Mouse (Mus musculus): ENCODE measurements around the gene Ptpdc1.

Ptpdc1 gene

GRCm38 (mm10) chr13:48582688-48583379, 42.6 kb downstream of the Ptpdc1 start:
- DNase-seq, result no peak

GRCm38 (mm10) chr13:48578616-48579015, 46.8 kb downstream of the Ptpdc1 start:
- no peak for DNase-seq

- DNase-seq, result no peak
These were observed 47.6 kb downstream of the Ptpdc1 start for GRCm38 (mm10) chr13:48577836-48578235.

- no peak for DNase-seq
These were observed 48.5 kb downstream of the Ptpdc1 start for GRCm38 (mm10) chr13:48577007-48577406.

- no peak for DNase-seq
These were observed 50.7 kb downstream of the Ptpdc1 start for GRCm38 (mm10) chr13:48574718-48575117.

- no peak for DNase-seq
These were observed 51.7 kb downstream of the Ptpdc1 start for GRCm38 (mm10) chr13:48573525-48574355.

GRCm38 (mm10) chr13:48572127-48572526, 53.3 kb downstream of the Ptpdc1 start:
- peak in 1 of 2 experiments; percentile 23 for DNase-seq

- no peak for DNase-seq
These were observed 54.2 kb downstream of the Ptpdc1 start for GRCm38 (mm10) chr13:48571298-48571697.

- no peak for DNase-seq
These were observed 55.8 kb downstream of the Ptpdc1 start for GRCm38 (mm10) chr13:48569576-48570132.

- DNase-seq, result no peak
These were observed 57.8 kb downstream of the Ptpdc1 start for GRCm38 (mm10) chr13:48567646-48568045.

- no peak for DNase-seq
These were observed 59.1 kb downstream of the Ptpdc1 start for GRCm38 (mm10) chr13:48566116-48566935.

- no peak for DNase-seq
These were observed 60.4 kb downstream of the Ptpdc1 start for GRCm38 (mm10) chr13:48564881-48565600.

GRCm38 (mm10) chr13:48562336-48562735, 63.1 kb downstream of the Ptpdc1 start:
- no peak for DNase-seq

GRCm38 (mm10) chr13:48561481-48561880, 64.0 kb downstream of the Ptpdc1 start:
- DNase-seq, result no peak

GRCm38 (mm10) chr13:48555976-48556375, 69.5 kb downstream of the Ptpdc1 start:
- no peak for DNase-seq

- DNase-seq, result no peak
These were observed 70.9 kb downstream of the Ptpdc1 start for GRCm38 (mm10) chr13:48554552-48554951.

- DNase-seq, result no peak
These were observed 72.0 kb downstream of the Ptpdc1 start for GRCm38 (mm10) chr13:48553511-48553910.

GRCm38 (mm10) chr13:48552181-48553090, 73.0 kb downstream of the Ptpdc1 start:
- peak; percentile 25 to 29 for DNase-seq

GRCm38 (mm10) chr13:48548296-48548695, 77.2 kb downstream of the Ptpdc1 start:
- DNase-seq, result no peak

GRCm38 (mm10) chr13:48547623-48548022, 77.8 kb downstream of the Ptpdc1 start:
- DNase-seq, result no peak

- peak; percentile 99 for DNase-seq
These were observed 79.0 kb downstream of the Ptpdc1 start for GRCm38 (mm10) chr13:48546330-48546917.
